Mouse (Mus musculus) erythroblast, embryonic 14.5 days (primary cell): ENCODE results near the gene Timp2. TPM values are rescaled to one million over a fixed set of nuclear protein-coding genes. Genes with fewer than 3 reads are reported as not detected.

Experiments used
- H3K27me3 ChIP-seq: 2 replicates; pipeline ENCODE4 v1.6.1; 2012; ENCODE audit warnings: inconsistent platforms; ENCODE audit not compliant: control insufficient read depth
- H3K36me3 ChIP-seq: 2 replicates; pipeline ENCODE4 v1.6.1; 2012; ENCODE audit warnings: mild to moderate bottlenecking, inconsistent platforms; ENCODE audit not compliant: control insufficient read depth
- H3K4me1 ChIP-seq: 2 replicates; pipeline ENCODE4 v1.6.1; 2012; ENCODE audit warnings: inconsistent platforms; ENCODE audit not compliant: control insufficient read depth
- H3K4me3 ChIP-seq: replicated peaks from 2 replicates; pipeline ENCODE3; 2012; ENCODE audit warnings: moderate library complexity, mild to moderate bottlenecking, inconsistent platforms
- H3K9me3 ChIP-seq: 2 replicates; pipeline ENCODE4 v1.6.1; 2012; ENCODE audit warnings: low read length, inconsistent platforms, mixed read lengths; ENCODE audit not compliant: control insufficient read depth
- GATA1 ChIP-seq: IDR thresholded peaks from 2 replicates; pipeline ENCODE4 v1.6.1; 2012; ENCODE audit warnings: low read length, inconsistent platforms, mixed read lengths
- TAL1 ChIP-seq: IDR thresholded peaks from 3 replicates; pipeline ENCODE4 v1.6.1; 2012; ENCODE audit warnings: low read length, inconsistent platforms, mixed read lengths
- polyA plus RNA-seq: library from polyadenylated mRNA; stranded (reverse); fragments of >175 nt; gene quantifications from 2 replicates; pipeline ENCODE4 v1.2.3, GENCODE M21; 2012

The Timp2 gene
- polyA plus RNA-seq, 1 experiment: 0.13 TPM

- H3K27me3 ChIP-seq: no peaks in the 10 kb centered on the region
- H3K4me1 ChIP-seq: no peaks in the 10 kb centered on the region
- H3K9me3 ChIP-seq: no peaks in the 10 kb centered on the region; the same call in none of the 2 replicates
- H3K4me3 ChIP-seq: no peak overlapping the region
- H3K36me3 ChIP-seq: no peaks in the 10 kb centered on the region
- TF ChIP-seq GATA1: no peak
- no peak for TF ChIP-seq TAL1
Measured at GRCm38 (mm10) chr11:118330777-118331176, 24.8 kb downstream of the Timp2 start.

DNA sequence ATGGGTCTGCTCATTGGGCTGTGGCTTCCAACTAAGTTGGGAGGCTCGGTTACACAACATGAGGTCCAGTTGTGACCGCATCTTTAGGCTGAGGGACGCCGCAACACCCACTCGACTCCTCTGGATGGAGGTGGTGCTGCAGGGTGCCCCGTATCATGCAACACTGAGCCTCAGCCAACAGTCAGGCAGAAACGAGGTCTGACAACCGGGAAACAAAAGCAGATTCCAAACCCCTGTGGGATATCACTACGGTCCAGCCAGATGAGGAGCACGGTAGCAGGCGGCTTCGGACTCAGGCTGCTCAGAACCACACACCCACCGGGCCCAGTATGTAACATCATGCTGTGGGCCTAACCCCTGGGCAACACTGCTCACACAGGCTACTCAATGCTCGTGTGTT is 25.2 kb downstream of the Timp2 start:
- TF ChIP-seq GATA1 (no peak), TAL1 (no peak)
- H3K4me3 ChIP-seq: no peak overlapping the region
- H3K4me1 ChIP-seq: no peaks in the 10 kb centered on the region
- no peaks in the 10 kb centered on the region for H3K36me3 ChIP-seq
- no peaks in the 10 kb centered on the region; the same call in none of the 2 replicates for H3K9me3 ChIP-seq
- no peaks in the 10 kb centered on the region for H3K27me3 ChIP-seq

DNA sequence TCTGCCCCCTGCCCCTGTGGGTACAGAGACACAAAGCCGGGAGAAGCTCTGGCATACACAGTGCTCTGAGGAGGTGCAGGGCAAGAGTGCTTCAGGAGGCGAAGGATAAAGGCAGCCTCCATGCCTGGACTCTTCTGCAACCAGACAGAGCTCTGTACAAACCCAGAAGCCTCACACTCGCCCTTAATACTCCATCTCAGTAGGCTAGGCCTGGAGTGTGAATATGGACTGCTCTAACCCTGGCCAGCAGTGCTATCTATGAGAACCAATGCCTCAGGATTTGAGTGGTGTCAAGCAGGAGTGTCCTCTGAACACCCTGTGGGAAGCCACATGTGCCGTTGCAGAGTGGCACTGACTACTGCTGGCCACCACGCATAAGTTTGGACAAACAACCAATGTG is 26.6 kb downstream of the Timp2 start:
- H3K4me1 ChIP-seq: no peaks in the 10 kb centered on the region
- H3K27me3 ChIP-seq: no peaks in the 10 kb centered on the region
- no peaks in the 10 kb centered on the region; the same call in none of the 2 replicates for H3K9me3 ChIP-seq
- H3K4me3 ChIP-seq: no peak overlapping the region
- no peaks in the 10 kb centered on the region for H3K36me3 ChIP-seq
- TF ChIP-seq TAL1 (no peak), GATA1 (no peak)

DNA sequence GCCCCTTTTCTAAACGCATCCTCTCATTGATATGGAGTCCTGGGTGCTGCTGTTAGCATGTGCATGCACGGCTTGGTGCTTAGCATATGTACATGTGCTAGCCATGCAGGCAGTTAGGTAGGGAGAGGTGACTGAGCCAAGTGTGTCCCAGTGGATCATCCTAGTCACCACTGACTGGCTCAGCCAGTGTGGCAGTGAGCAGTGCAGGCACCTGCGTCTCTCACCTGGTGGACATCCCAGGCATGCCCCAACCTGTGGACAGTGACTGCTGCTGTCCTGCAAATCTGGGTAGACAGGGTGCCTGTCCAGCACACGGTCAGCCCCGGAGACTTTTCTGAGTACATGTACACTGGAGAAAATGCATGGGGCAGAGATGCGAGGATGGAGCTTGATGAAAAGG is 27.0 kb downstream of the Timp2 start:
- H3K27me3 ChIP-seq: no peaks in the 10 kb centered on the region
- H3K4me1 ChIP-seq: no peaks in the 10 kb centered on the region
- H3K36me3 ChIP-seq: no peaks in the 10 kb centered on the region
- no peak overlapping the region for H3K4me3 ChIP-seq
- H3K9me3 ChIP-seq: no peaks in the 10 kb centered on the region; the same call in none of the 2 replicates
- no peak for TF ChIP-seq TAL1
- TF ChIP-seq GATA1: no peak

DNA sequence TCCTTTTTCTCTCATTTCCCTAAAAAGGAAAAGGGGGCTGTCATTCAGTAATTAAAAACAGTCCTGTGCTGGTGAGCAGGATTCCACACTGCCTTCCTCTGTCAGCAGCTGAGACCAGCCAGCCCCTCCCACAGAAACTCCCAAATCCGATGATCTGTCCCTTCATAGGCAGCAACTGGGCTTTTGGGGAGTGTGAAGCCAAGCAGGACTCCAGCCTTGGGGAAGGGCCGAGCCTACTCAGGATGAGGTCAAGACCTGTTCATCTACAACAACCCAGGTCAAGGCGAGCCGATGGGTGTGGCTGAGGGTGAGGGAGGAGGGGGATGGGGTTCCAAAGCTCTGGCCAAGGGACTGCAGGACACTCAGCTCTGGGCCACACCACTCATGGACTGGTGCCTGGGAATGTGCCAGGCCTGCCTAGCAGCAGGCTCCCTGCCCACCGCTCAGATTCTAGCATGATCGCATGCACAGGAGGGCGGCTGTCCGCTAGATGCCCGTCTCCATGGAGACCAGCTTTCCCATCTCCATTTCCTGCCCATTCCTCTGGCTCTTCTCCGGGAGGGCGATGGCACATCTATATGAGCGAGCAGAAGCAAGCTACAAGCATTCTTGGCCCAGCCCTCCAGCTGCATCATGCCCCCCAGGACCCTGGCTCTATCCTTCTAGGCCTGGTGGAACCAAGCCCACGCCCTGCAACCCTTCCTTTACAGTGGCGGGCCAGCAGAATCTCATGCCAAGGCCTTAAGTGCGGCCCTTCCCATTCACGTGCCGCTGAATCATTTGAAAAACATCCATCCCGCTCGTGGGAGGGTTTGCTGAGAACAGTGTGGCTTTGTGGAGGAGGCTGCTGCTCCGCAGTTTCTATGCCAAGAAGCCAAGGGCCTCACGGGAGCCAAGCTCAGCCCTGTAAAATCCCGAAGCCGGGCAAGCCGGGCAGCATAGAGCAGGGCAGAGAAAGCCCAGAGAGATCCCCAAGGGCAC is 28.3 kb downstream of the Timp2 start:
- Histone ChIP-seq H3K36me3 (no peaks in the 10 kb centered on the region), H3K4me1 (no peaks in the 10 kb centered on the region), H3K27me3 (no peaks in the 10 kb centered on the region), H3K4me3 (no peak overlapping the region), H3K9me3 (no peaks in the 10 kb centered on the region; the same call in none of the 2 replicates)
- no peak for TF ChIP-seq TAL1
- no peak for TF ChIP-seq GATA1

GRCm38 (mm10) chr11:118326491-118326890 is 29.0 kb downstream of the Timp2 start:
- Histone ChIP-seq H3K4me3 (no peak overlapping the region), H3K9me3 (no peaks in the 10 kb centered on the region; the same call in none of the 2 replicates), H3K4me1 (no peaks in the 10 kb centered on the region), H3K27me3 (no peaks in the 10 kb centered on the region), H3K36me3 (no peaks in the 10 kb centered on the region)
- TF ChIP-seq TAL1 (no peak), GATA1 (no peak)

DNA sequence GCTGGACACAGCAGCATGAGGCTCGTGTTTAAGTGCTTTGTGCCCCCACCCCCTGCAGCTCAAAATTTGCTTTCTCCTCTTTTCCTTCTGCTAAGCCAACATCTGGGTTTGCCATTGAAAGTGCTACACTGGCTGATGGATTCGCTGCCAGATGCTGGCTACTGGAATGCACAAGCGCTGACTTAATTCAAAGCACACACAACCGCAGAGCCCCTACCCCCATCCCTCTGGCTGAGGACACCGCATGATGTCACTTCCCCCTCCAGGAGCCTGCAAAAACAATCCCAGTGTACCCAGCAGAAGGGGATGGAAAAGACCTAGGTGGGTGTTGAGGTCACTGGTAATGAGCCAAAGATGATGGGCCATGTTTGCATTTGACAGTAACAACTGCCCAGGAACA is 31.0 kb downstream of the Timp2 start:
- H3K4me1 ChIP-seq: no peaks in the 10 kb centered on the region
- no peaks in the 10 kb centered on the region for H3K27me3 ChIP-seq
- H3K4me3 ChIP-seq: no peak overlapping the region
- no peaks in the 10 kb centered on the region; the same call in 1 of the 2 replicates for H3K9me3 ChIP-seq
- TF ChIP-seq GATA1 (no peak), TAL1 (no peak)
- no peaks in the 10 kb centered on the region for H3K36me3 ChIP-seq

- no peaks in the 10 kb centered on the region for H3K4me1 ChIP-seq
- H3K27me3 ChIP-seq: no peaks in the 10 kb centered on the region
- TF ChIP-seq TAL1: no peak
- no peak for TF ChIP-seq GATA1
- no peaks in the 10 kb centered on the region for H3K9me3 ChIP-seq
- no peaks in the 10 kb centered on the region for H3K36me3 ChIP-seq
- H3K4me3 ChIP-seq: no peak overlapping the region
Measured at GRCm38 (mm10) chr11:118323974-118324373, 31.6 kb downstream of the Timp2 start.

DNA sequence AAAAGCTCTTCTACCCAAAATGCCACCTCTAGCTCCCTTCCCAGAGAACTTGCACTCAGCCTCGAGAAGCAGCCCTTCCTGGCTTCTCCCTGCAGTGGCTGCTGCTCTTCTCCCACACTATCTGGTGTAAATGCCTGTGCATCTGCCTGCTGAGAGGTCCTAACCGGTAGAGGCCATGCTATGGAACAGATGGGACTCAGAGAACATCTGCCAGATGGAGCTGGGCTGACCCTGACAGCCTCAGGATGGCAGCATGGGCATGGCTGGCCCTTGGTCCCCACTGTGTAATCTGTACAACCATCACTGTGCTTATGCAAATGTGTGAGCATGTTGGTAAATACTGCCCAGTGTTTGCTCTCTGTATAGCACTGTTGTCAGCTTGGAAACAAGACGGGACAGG is 32.9 kb downstream of the Timp2 start:
- TF ChIP-seq TAL1 (no peak), GATA1 (no peak)
- no peaks in the 10 kb centered on the region for H3K27me3 ChIP-seq
- H3K36me3 ChIP-seq: no peaks in the 10 kb centered on the region

More for the DNA sequence above, 32.9 kb downstream of the Timp2 start:
- Histone ChIP-seq H3K4me1 (no peaks in the 10 kb centered on the region), H3K4me3 (no peak overlapping the region), H3K9me3 (no peaks in the 10 kb centered on the region)
